Mouse (Mus musculus) intestine, embryonic 15.5 days (tissue): ENCODE measurements around the gene Rilpl1. TPM values are rescaled to one million over a fixed set of nuclear protein-coding genes. Genes with fewer than 3 reads are reported as not detected.

ENCODE experiments used
- ATAC-seq: fragments of 200-750 bp; cut with Nextera tagmentation; 2 replicates; pipeline ENCODE4 v1.8.0; 2017; ENCODE audit warnings: moderate TSS enrichment, moderate library complexity
- H3K27ac ChIP-seq: fragments of 300-500 bp; sonication (generic); 2 replicates; pipeline ENCODE4 v1.5.1; 2015; ENCODE audit warnings: mild to moderate bottlenecking, inconsistent platforms
- H3K27me3 ChIP-seq: fragments of 300-500 bp; sonication (generic); replicated peaks from 2 replicates; pipeline ENCODE4 v1.6.1; 2015; ENCODE audit warnings: inconsistent platforms
- H3K36me3 ChIP-seq: fragments of 300-500 bp; sonication (generic); 2 replicates; pipeline ENCODE4 v1.6.1; 2015; ENCODE audit warnings: inconsistent platforms
- H3K4me1 ChIP-seq: fragments of 300-500 bp; sonication (generic); replicated peaks from 2 replicates; pipeline ENCODE4 v1.6.1; 2015; ENCODE audit warnings: inconsistent platforms
- H3K4me2 ChIP-seq: fragments of 300-500 bp; sonication (generic); replicated peaks from 2 replicates; pipeline ENCODE4 v1.6.1; 2015; ENCODE audit warnings: mild to moderate bottlenecking, inconsistent platforms
- H3K4me3 ChIP-seq: fragments of 300-500 bp; sonication (generic); replicated peaks from 2 replicates; pipeline ENCODE4 v1.5.1; 2015; ENCODE audit warnings: inconsistent platforms
- H3K9ac ChIP-seq: fragments of 300-500 bp; sonication (generic); 2 replicates; pipeline ENCODE4 v1.6.1; 2015; ENCODE audit warnings: inconsistent platforms
- H3K9me3 ChIP-seq: fragments of 300-500 bp; sonication (generic); 2 replicates; pipeline ENCODE4 v1.6.1; 2016; ENCODE audit warnings: inconsistent platforms
- WGBS: fragments of 180-500 bp; shearing (Covaris S2); methylation state at CpG from one replicate; pipeline ENCODE4 v1.1.7; 2015; 5-methylcytosine and 5-hydroxymethylcytosine counted together
- polyA plus RNA-seq: library from polyadenylated mRNA; unstranded; fragments of >200 nt; fragmentation: Nextera tagmentation; extraction: Ambion mirVana; gene quantifications from 2 replicates; pipeline ENCODE4 v1.2.1, GENCODE M21; 2015

The Rilpl1 gene
- polyA plus RNA-seq, 1 experiment from 2014 or later: 11.9 TPM

- H3K27ac ChIP-seq: peak overlapping the region; percentile 90
- peak overlapping the region; percentile 75 for H3K9ac ChIP-seq
- H3K36me3 ChIP-seq: peaks cover 14% of the 10 kb centered on the region
- peak overlapping the region; percentile 96 for H3K4me3 ChIP-seq
- H3K27me3 ChIP-seq: no peaks in the 10 kb centered on the region
- no peaks in the 10 kb centered on the region for H3K9me3 ChIP-seq
- under 1% methylated on average over 80 of the region's 89 CpGs for WGBS
- H3K4me2 ChIP-seq: peak overlapping the region; percentile 64
- H3K4me1 ChIP-seq: peaks cover 13% of the 10 kb centered on the region
- ATAC-seq: peak; percentile 86
Measured at GRCm38 (mm10) chr5:124540905-124541601, 9.9 kb upstream of the Rilpl1 start.

DNA sequence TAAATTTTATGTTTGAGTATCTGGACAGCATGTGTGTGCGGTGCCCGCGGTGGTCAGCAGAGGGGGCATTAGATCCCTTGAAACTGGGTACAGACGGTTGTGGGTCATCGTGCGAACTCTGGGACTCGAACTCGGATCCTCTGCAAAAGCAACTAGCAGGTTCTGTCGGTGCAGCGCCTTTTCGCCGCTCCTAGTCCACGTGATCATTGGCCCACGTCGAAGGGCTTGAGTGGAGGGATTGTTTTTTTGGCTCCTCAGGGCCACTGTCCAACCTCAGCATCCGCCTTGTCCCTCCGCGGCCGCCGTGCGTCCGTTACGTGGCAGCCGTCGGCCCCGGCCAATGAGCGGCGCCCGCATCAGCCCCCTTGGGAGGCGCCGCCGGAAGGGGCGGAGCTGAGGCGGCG is 9.2 kb upstream of the Rilpl1 start, which contains the start of gene Tmed2:
Tmed2 (plus strand) TSS at position 313 of the 404 bp plus-strand sequence.
- Histone ChIP-seq H3K4me3 (peak within 1 kb of the TSS; percentile 96), H3K27me3 (no peaks in the 10 kb centered on the region), H3K9me3 (no peaks in the 10 kb centered on the region), H3K4me2 (peak within 1 kb of the TSS; percentile 64), H3K4me1 (peaks cover 13% of the 10 kb centered on the region), H3K27ac (peak within 1 kb of the TSS; percentile 90), H3K36me3 (peaks cover 12% of the 10 kb centered on the region), H3K9ac (peak within 1 kb of the TSS; percentile 75)
- ATAC-seq: peak; percentile 95
- WGBS: under 1% methylated on average over 35 of the region's 35 CpGs

- Histone ChIP-seq H3K4me2 (peak overlapping the region; percentile 52), H3K27me3 (no peaks in the 10 kb centered on the region), H3K36me3 (peaks cover 9% of the 10 kb centered on the region), H3K27ac (no peak overlapping the region), H3K9ac (no peak overlapping the region), H3K9me3 (no peaks in the 10 kb centered on the region), H3K4me3 (peak overlapping the region; percentile 96), H3K4me1 (peaks cover 13% of the 10 kb centered on the region)
- 71% methylated on average over 4 of the region's 4 CpGs for WGBS
- no peak for ATAC-seq
Measured at GRCm38 (mm10) chr5:124539905-124540304, 8.7 kb upstream of the Rilpl1 start.

DNA sequence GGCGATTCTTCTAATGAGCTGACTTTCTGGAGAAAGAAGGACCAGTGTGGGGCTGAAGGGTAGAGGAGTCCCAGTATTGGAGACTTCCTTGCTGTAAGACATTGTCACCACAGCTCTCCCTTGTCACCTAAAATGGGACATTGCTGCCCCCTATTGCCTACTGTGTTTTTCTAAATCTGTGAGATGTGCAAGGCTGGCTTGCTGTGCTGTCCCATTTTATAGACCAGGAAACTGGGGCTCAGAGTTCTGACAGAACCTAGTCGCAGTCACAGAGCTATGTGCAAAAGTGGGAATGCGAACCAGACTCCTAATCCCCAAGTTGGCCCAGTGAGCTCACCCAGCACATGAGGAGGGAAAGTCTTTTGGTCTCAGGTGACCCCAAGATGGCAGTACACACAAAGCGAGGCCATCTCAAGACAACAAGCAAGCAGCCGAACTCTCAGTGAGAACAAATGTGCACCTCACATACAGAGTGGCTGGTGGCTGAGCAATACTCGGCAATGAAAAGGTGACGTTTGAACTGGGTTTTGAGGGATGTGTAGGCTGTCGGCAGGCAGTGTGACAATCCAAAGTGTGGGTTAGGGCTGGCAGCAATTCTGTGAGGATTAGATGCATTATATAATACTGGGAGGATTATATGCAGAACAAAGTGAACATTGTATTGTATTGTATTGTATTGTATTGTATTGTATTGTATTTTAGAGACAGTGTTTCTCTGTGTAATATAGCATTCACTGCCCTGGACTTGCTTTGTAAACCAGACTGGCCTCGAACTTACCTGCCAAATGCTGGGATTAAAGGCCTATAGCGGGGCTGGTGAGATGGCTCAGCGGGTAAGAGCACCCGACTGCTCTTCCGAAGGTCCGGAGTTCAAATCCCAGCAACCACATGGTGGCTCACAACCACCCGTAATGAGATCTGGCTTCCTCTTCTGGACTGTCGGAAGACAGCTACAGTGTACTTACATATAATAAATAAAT is 7.9 kb upstream of the Rilpl1 start:
- no peak overlapping the region for H3K27ac ChIP-seq
- ATAC-seq: no peak
- no peaks in the 10 kb centered on the region for H3K27me3 ChIP-seq
- 74% methylated on average over 16 of the region's 16 CpGs for WGBS
- no peaks in the 10 kb centered on the region for H3K9me3 ChIP-seq
- no peak overlapping the region for H3K4me2 ChIP-seq
- H3K4me3 ChIP-seq: no peak overlapping the region
- H3K9ac ChIP-seq: no peak overlapping the region
- H3K4me1 ChIP-seq: peaks cover 13% of the 10 kb centered on the region
- H3K36me3 ChIP-seq: 0 out of 2 replicates have a peak, but pooled peaks cover 4% of the 10 kb centered on the region

DNA sequence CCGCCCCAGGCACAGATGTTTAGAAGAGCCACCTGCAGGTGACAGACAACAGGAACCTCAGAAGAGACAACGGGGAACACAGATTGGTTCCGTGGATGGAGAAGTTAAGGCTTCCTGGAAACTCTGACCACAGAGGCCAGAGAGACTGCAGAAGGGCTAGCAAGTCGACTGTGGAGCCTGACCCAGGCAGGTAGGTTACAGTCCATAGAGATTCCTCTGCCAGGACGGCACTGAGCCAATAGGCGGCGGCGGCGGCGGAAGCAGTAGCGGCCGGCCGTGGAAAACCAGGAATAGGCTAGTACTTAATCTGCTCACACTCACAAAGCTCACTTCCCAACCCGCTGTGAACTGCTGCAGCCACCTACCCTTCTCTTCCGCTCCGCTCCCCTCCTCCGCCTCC is 5.6 kb upstream of the Rilpl1 start:
- H3K4me2 ChIP-seq: peak overlapping the region; percentile 60
- peak overlapping the region; percentile 36 for H3K27ac ChIP-seq
- H3K27me3 ChIP-seq: no peaks in the 10 kb centered on the region
- no peaks in the 10 kb centered on the region for H3K36me3 ChIP-seq
- no peaks in the 10 kb centered on the region for H3K9me3 ChIP-seq
- no peak for ATAC-seq
- H3K4me1 ChIP-seq: peaks cover 14% of the 10 kb centered on the region
- WGBS: 3% methylated on average over 17 of the region's 17 CpGs
- H3K4me3 ChIP-seq: peak overlapping the region; percentile 14
- peak overlapping the region; percentile 38; the same call in 1 of the 2 replicates for H3K9ac ChIP-seq

DNA sequence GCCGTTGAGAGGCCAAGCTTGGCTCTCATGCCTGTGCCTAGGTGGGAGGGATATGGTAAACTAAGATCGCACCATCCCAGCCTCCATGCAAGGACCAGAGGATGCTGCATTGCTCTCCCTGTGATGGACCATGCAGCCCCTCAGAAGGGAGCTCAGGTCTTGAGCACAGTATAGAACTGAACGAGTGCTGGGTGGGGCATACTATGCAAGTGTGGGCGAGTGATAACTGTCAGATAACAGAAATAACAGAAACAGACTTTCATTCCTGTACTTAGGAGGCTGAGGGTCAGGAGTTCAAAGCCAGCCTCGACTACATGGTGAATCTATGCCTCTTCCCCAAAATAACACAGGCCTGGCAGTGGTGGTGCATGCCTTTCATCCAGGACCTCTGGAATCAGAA is 3.8 kb upstream of the Rilpl1 start:
- H3K4me3 ChIP-seq: no peak overlapping the region
- no peaks in the 10 kb centered on the region for H3K36me3 ChIP-seq
- no peaks in the 10 kb centered on the region for H3K9me3 ChIP-seq
- no peak overlapping the region for H3K9ac ChIP-seq
- peaks cover 24% of the 10 kb centered on the region for H3K4me1 ChIP-seq
- no peak overlapping the region for H3K4me2 ChIP-seq
- ATAC-seq: no peak
- 62% methylated on average over 5 of the region's 5 CpGs for WGBS
- H3K27me3 ChIP-seq: no peaks in the 10 kb centered on the region
- H3K27ac ChIP-seq: no peak overlapping the region

DNA sequence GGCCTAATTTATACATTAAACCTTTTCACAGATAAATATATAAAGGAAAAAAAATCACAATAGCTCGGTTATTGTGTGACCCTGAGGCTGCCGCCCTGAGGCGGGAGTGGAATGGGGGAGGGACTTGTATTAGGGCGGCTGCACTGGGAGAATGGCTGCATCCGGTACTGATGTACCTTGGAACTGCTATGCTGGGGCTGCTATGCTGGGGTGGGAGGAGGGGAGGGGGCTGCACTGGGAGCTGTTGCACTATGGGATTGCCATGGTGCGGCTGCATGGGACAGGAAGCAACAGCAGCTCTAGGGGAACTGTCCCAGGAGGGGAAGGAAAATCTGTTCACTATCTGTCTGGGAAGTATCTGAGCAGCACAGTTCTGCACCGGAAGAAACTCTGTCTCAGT is 1.3 kb upstream of the Rilpl1 start:
- no peaks in the 10 kb centered on the region for H3K27me3 ChIP-seq
- WGBS: 22% methylated on average over 7 of the region's 7 CpGs
- H3K4me2 ChIP-seq: no peak overlapping the region; the same call in 1 of the 2 replicates
- no peak overlapping the region for H3K4me3 ChIP-seq
- H3K9ac ChIP-seq: no peak overlapping the region
- no peaks in the 10 kb centered on the region for H3K9me3 ChIP-seq
- no peaks in the 10 kb centered on the region for H3K36me3 ChIP-seq
- peak overlapping the region; percentile 30; the same call in 1 of the 2 replicates for H3K27ac ChIP-seq
- H3K4me1 ChIP-seq: peaks cover 44% of the 10 kb centered on the region
- no peak for ATAC-seq

DNA sequence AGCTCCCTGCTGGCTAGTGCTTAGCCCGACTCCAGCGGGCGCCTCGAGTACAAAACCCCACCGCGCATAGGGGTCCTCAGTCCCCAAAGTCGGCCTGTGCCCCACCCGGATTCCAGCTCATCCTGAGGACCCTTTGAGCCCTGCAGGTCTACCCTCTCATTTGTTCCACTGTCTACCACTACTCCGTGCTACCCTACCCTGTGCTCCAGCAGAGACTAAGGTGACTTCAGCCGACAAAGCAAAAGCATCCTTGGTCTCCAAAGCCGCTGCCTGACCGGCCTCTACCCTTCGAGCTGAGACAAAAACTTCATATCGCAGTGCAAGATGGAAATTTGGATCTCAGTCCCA is 366 bp upstream of the Rilpl1 start:
- H3K27ac ChIP-seq: peak overlapping the region; percentile 73
- peak overlapping the region; percentile 88 for H3K4me2 ChIP-seq
- H3K4me3 ChIP-seq: peak overlapping the region; percentile 60
- H3K36me3 ChIP-seq: no peaks in the 10 kb centered on the region
- H3K9me3 ChIP-seq: no peaks in the 10 kb centered on the region
- H3K4me1 ChIP-seq: peaks cover 40% of the 10 kb centered on the region
- WGBS: 11% methylated on average over 14 of the region's 14 CpGs
- H3K27me3 ChIP-seq: no peaks in the 10 kb centered on the region
- peak; percentile 47 for ATAC-seq
- peak overlapping the region; percentile 51 for H3K9ac ChIP-seq

- ATAC-seq: no peak
- H3K9me3 ChIP-seq: no peaks in the 10 kb centered on the region
- peak overlapping the region; percentile 88 for H3K4me2 ChIP-seq
- H3K9ac ChIP-seq: peak overlapping the region; percentile 32; the same call in 1 of the 2 replicates
- no peaks in the 10 kb centered on the region for H3K36me3 ChIP-seq
- peak overlapping the region; percentile 60 for H3K4me3 ChIP-seq
- H3K4me1 ChIP-seq: peaks cover 39% of the 10 kb centered on the region
- WGBS: 44% methylated on average over 8 of the region's 8 CpGs
- H3K27ac ChIP-seq: peak overlapping the region; percentile 2; the same call in 1 of the 2 replicates
- H3K27me3 ChIP-seq: no peaks in the 10 kb centered on the region
Measured at GRCm38 (mm10) chr5:124529697-124530096, 1.5 kb downstream of the Rilpl1 start.

DNA sequence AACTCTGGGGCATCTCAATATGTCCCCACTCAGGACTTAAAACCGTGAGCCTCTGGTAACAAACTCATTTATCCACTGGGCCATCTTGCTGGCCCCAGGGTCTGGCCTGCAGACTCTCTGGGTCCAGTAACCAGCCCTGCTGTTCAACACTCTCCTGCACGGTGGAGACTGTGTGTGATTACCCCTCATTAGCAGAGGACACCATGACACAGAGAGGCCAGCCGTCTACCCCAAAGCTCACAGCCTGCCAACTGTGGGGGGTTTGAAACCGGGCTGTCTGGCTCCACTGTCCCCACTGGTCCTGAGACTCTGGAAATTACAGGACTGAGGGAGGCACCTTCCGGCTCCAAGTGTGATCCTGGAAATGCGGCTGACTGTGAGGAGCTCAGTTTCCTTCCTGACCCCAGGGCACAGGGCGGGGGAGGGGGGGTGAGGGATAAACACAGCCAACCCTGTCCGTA is 2.0 kb downstream of the Rilpl1 start:
- no peak for ATAC-seq
- Histone ChIP-seq H3K9me3 (no peaks in the 10 kb centered on the region), H3K4me3 (peak overlapping the region; percentile 60), H3K4me2 (peak overlapping the region; percentile 88), H3K27me3 (no peaks in the 10 kb centered on the region), H3K27ac (peak overlapping the region; percentile 56; the same call in 1 of the 2 replicates), H3K9ac (peak overlapping the region; percentile 32; the same call in 1 of the 2 replicates), H3K4me1 (peaks cover 39% of the 10 kb centered on the region), H3K36me3 (no peaks in the 10 kb centered on the region)
- WGBS: 32% methylated on average over 8 of the region's 8 CpGs

DNA sequence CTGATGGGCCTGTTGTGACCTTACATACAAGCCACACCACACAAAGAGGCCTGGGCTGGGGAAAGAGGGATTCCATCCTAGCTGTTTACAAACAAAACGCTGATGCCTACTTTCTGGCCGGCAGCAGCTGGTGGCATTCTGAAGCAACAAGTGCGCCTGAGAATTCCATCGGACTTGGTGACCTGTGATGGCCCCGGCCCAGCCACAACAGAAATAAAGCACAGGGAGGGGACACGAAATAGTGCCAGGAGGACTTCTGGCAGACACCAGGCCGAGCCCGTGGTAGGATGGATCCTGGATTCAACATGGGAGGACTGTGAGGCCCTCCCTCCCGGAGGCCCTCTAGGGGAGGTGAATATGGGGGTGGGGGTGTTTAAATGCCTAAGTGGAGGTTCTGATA is 2.4 kb downstream of the Rilpl1 start:
- H3K4me1 ChIP-seq: peaks cover 39% of the 10 kb centered on the region
- WGBS: 24% methylated on average over 9 of the region's 9 CpGs
- H3K36me3 ChIP-seq: no peaks in the 10 kb centered on the region

GRCm38 (mm10) chr5:124528351-124528750 is 2.8 kb downstream of the Rilpl1 start:
- no peaks in the 10 kb centered on the region for H3K9me3 ChIP-seq
- H3K4me1 ChIP-seq: peaks cover 39% of the 10 kb centered on the region
- no peaks in the 10 kb centered on the region for H3K27me3 ChIP-seq
- peak overlapping the region; percentile 60; the same call in 1 of the 2 replicates for H3K4me3 ChIP-seq
- no peak for ATAC-seq
- peak overlapping the region; percentile 88 for H3K4me2 ChIP-seq
- peak overlapping the region; percentile 56; the same call in 1 of the 2 replicates for H3K27ac ChIP-seq
- no peaks in the 10 kb centered on the region for H3K36me3 ChIP-seq
- H3K9ac ChIP-seq: no peak overlapping the region
- WGBS: 58% methylated on average over 4 of the region's 4 CpGs

More for the DNA sequence above, 2.4 kb downstream of the Rilpl1 start:
- H3K4me3 ChIP-seq: peak overlapping the region; percentile 60
- ATAC-seq: no peak
- peak overlapping the region; percentile 88 for H3K4me2 ChIP-seq
- H3K9me3 ChIP-seq: no peaks in the 10 kb centered on the region
- H3K27ac ChIP-seq: peak overlapping the region; percentile 56
- H3K27me3 ChIP-seq: no peaks in the 10 kb centered on the region
- H3K9ac ChIP-seq: peak overlapping the region; percentile 32; the same call in 1 of the 2 replicates
